Mouse (Mus musculus) neural tube, embryonic 14.5 days (tissue): ENCODE measurements at regions not wholly inside any gene's neighbourhood (a gene's known extent, or its start where the extent isn't known, plus 50 kb on each side); places are given as distances from the start of the nearest gene placed in this dataset.

Source experiments
- ATAC-seq: fragments of 200-750 bp; cut with Nextera tagmentation; 2 replicates; pipeline ENCODE4 v1.8.0; 2017; ENCODE audit warnings: low read depth, mild to moderate bottlenecking, moderate TSS enrichment, moderate library complexity
- H3K27ac ChIP-seq: fragments of 300-500 bp; sonication (generic); 2 replicates; pipeline ENCODE4 v1.5.1; 2014; ENCODE audit warnings: low read depth, mild to moderate bottlenecking, control low read depth, low read length, moderate library complexity, mixed read lengths
- H3K27me3 ChIP-seq: fragments of 300-500 bp; sonication (generic); 2 replicates; pipeline ENCODE4 v1.6.1; 2014; ENCODE audit warnings: low read length; ENCODE audit not compliant: control insufficient read depth, insufficient read depth
- H3K36me3 ChIP-seq: fragments of 300-500 bp; sonication (generic); 2 replicates; pipeline ENCODE4 v1.6.1; 2014; ENCODE audit warnings: low read length, mixed read lengths; ENCODE audit not compliant: control insufficient read depth, insufficient read depth
- H3K4me1 ChIP-seq: fragments of 300-500 bp; sonication (generic); 2 replicates; pipeline ENCODE4 v1.6.1; 2014; ENCODE audit warnings: low read length; ENCODE audit not compliant: control insufficient read depth, insufficient read depth
- H3K4me2 ChIP-seq: fragments of 300-500 bp; sonication (generic); 2 replicates; pipeline ENCODE4 v1.6.1; 2014; ENCODE audit warnings: mild to moderate bottlenecking, low read depth, low read length, control low read depth
- H3K4me3 ChIP-seq: fragments of 300-500 bp; sonication (generic); 2 replicates; pipeline ENCODE4 v1.5.1; 2014; ENCODE audit warnings: low read depth, low read length, control low read depth, mixed read lengths
- H3K9ac ChIP-seq: fragments of 300-500 bp; sonication (generic); replicated peaks from 2 replicates; pipeline ENCODE4 v1.6.1; 2014; ENCODE audit warnings: low read depth, mild to moderate bottlenecking, control low read depth, low read length, mixed read lengths
- H3K9me3 ChIP-seq: fragments of 300-500 bp; sonication (generic); 2 replicates; pipeline ENCODE4 v1.6.1; 2016; ENCODE audit warnings: low read length; ENCODE audit not compliant: control insufficient read depth
- WGBS: fragments of 180-500 bp; shearing (Covaris S2); extraction: QIAGEN DNeasy Blood & Tissue Kit; methylation state at CpG from one replicate; pipeline ENCODE4 v1.1.7; 2014; 5-methylcytosine and 5-hydroxymethylcytosine counted together

GRCm38 (mm10) chr12:12803602-12804001 is 138.1 kb downstream of the Mycn start:
- Histone ChIP-seq H3K9me3 (no peaks in the 10 kb centered on the region), H3K4me3 (no peak overlapping the region), H3K36me3 (no peaks in the 10 kb centered on the region), H3K27me3 (no peaks in the 10 kb centered on the region), H3K9ac (no peak overlapping the region), H3K27ac (no peak overlapping the region), H3K4me2 (no peak overlapping the region), H3K4me1 (no peaks in the 10 kb centered on the region)
- ATAC-seq, result no peak
- 39% methylated on average over 2 of the region's 2 CpGs for WGBS

- Histone ChIP-seq H3K36me3 (no peaks in the 10 kb centered on the region), H3K4me2 (no peak overlapping the region), H3K4me1 (no peaks in the 10 kb centered on the region), H3K27ac (no peak overlapping the region), H3K9me3 (no peaks in the 10 kb centered on the region), H3K4me3 (no peak overlapping the region), H3K27me3 (no peaks in the 10 kb centered on the region), H3K9ac (no peak overlapping the region)
- 8% methylated on average over 11 of the region's 11 CpGs for WGBS
- no peak for ATAC-seq
Measured at GRCm38 (mm10) chr12:12802396-12802795, 139.3 kb downstream of the Mycn start.

GRCm38 (mm10) chr12:12801700-12802099 is 140.0 kb downstream of the Mycn start:
- no peak for ATAC-seq
- H3K27me3 ChIP-seq, result no peaks in the 10 kb centered on the region
- H3K36me3 ChIP-seq, result no peaks in the 10 kb centered on the region

GRCm38 (mm10) chr12:12800120-12800519 is 141.6 kb downstream of the Mycn start:
- Histone ChIP-seq H3K36me3 (no peaks in the 10 kb centered on the region), H3K4me1 (no peaks in the 10 kb centered on the region), H3K9me3 (no peaks in the 10 kb centered on the region), H3K27me3 (no peaks in the 10 kb centered on the region), H3K27ac (no peak overlapping the region), H3K4me2 (no peak overlapping the region), H3K4me3 (no peak overlapping the region), H3K9ac (no peak overlapping the region)
- WGBS, result 93% methylated on average over 6 of the region's 6 CpGs
- no peak for ATAC-seq

More at GRCm38 (mm10) chr12:12801700-12802099, 140.0 kb downstream of the Mycn start:
- Histone ChIP-seq H3K4me3 (no peak overlapping the region), H3K9me3 (no peaks in the 10 kb centered on the region), H3K27ac (no peak overlapping the region), H3K4me2 (no peak overlapping the region), H3K4me1 (no peaks in the 10 kb centered on the region), H3K9ac (no peak overlapping the region)
- 80% methylated on average over 11 of the region's 11 CpGs for WGBS

GRCm38 (mm10) chr12:12789052-12789451 is 152.7 kb downstream of the Mycn start:
- no peaks in the 10 kb centered on the region for H3K27me3 ChIP-seq
- H3K27ac ChIP-seq, result no peak overlapping the region
- no peak overlapping the region for H3K4me2 ChIP-seq
- no peak overlapping the region for H3K9ac ChIP-seq
- no peak for ATAC-seq
- no peaks in the 10 kb centered on the region for H3K36me3 ChIP-seq
- H3K4me3 ChIP-seq, result no peak overlapping the region
- no peaks in the 10 kb centered on the region for H3K9me3 ChIP-seq
- H3K4me1 ChIP-seq, result peaks cover 7% of the 10 kb centered on the region; the same call in 1 of the 2 replicates
- 85% methylated on average over 6 of the region's 6 CpGs for WGBS

DNA sequence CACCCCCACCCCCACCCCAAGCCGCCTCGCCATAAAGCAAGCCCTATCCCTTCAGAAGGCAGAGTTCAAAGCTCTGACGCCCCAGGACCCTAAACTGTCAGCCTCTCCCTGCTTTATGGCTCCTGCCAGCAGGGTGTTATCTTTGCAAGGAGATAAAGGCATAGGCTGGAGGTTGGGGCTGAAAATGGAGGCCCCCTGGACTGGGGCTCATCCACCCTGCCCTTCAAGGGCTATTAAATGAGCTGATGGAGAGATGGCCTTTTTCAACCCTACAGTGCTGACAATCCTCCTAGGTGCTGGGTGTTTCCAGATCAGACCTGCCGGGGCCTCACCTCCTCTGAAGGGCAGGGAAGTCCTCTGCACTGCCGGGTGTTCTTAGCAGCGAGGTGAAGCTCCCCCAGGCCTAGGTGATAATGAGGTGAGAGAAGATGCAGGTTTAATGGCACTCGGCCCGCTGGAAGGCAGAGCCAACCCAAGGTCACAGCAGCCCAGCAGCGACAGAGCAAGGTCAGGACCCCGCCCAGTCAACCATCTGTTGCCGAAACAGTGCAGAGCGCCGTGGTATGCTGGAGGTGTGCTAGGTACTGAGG is 153.4 kb downstream of the Mycn start:
- Histone ChIP-seq H3K27ac (no peak overlapping the region), H3K9ac (no peak overlapping the region), H3K4me1 (peaks cover 7% of the 10 kb centered on the region; the same call in 1 of the 2 replicates), H3K4me2 (peak overlapping the region; percentile 43), H3K36me3 (no peaks in the 10 kb centered on the region), H3K9me3 (no peaks in the 10 kb centered on the region), H3K27me3 (no peaks in the 10 kb centered on the region), H3K4me3 (no peak overlapping the region)
- 17% methylated on average over 13 of the region's 13 CpGs for WGBS
- peak; percentile 13; the same call in 1 of the 2 replicates for ATAC-seq

DNA sequence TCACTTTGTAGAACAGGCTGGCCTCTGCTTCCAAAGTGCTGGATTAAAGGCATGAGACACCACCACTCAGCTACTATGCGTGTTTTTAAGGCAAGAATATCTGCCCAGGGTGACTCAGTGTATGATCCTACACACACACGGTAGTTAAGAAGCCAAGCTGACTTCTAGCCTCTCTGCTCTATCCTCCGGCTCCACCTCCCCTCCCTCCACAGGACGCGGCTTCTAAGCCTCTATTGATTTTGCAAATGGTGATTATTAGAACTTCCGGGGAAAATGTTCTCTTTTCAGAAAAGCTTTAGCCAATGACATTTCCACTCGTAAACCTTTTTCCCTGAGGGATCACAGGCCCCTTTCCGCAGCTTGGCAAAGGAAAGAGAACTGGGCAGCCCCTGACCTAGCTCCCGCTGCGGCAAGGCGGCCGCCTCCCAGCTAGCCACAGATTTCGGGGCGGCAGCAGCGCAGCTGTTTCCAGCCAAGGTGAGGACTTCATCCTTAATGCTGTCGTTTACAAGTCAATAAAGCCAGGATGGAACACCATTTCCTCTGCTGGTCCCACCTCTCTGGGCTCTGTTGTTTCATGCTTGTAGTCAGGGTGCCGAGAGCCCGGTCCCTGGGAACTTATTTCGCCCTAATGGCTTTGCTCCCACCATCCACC is 154.0 kb downstream of the Mycn start:
- Histone ChIP-seq H3K27ac (no peak overlapping the region), H3K4me2 (peak overlapping the region; percentile 43), H3K36me3 (no peaks in the 10 kb centered on the region), H3K4me3 (no peak overlapping the region), H3K9me3 (no peaks in the 10 kb centered on the region), H3K9ac (0 out of 2 replicates have a peak overlapping the region, but pooled peaks have one; percentile 39), H3K27me3 (no peaks in the 10 kb centered on the region), H3K4me1 (peaks cover 7% of the 10 kb centered on the region; the same call in 1 of the 2 replicates)
- ATAC-seq, result no peak
- WGBS, result 2% methylated on average over 19 of the region's 19 CpGs

GRCm38 (mm10) chr12:12787161-12787560 is 154.6 kb downstream of the Mycn start:
- no peak overlapping the region for H3K9ac ChIP-seq
- H3K4me2 ChIP-seq, result no peak overlapping the region
- no peak for ATAC-seq
- peaks cover 7% of the 10 kb centered on the region; the same call in 1 of the 2 replicates for H3K4me1 ChIP-seq
- no peaks in the 10 kb centered on the region for H3K36me3 ChIP-seq
- WGBS, result 41% methylated on average over 4 of the region's 4 CpGs
- H3K9me3 ChIP-seq, result no peaks in the 10 kb centered on the region
- H3K27me3 ChIP-seq, result no peaks in the 10 kb centered on the region
- no peak overlapping the region for H3K4me3 ChIP-seq
- H3K27ac ChIP-seq, result no peak overlapping the region
